Mouse (Mus musculus) E14TG2a.4 (cell line): ENCODE measurements around the gene Ptch1.

ENCODE experiments used
- CTCF ChIP-seq: conservative IDR thresholded peaks from 2 replicates; pipeline ENCODE4 v1.5.1; 2014; ENCODE audit warnings: low read length
- NANOG ChIP-seq: IDR thresholded peaks from 2 replicates; pipeline ENCODE4 v1.6.1; 2014; ENCODE audit warnings: borderline replicate concordance, low read length, mixed read lengths
- POU5F1 ChIP-seq: IDR thresholded peaks from 2 replicates; pipeline ENCODE4 v1.6.1; 2014; ENCODE audit warnings: low read length, borderline replicate concordance

DNA sequence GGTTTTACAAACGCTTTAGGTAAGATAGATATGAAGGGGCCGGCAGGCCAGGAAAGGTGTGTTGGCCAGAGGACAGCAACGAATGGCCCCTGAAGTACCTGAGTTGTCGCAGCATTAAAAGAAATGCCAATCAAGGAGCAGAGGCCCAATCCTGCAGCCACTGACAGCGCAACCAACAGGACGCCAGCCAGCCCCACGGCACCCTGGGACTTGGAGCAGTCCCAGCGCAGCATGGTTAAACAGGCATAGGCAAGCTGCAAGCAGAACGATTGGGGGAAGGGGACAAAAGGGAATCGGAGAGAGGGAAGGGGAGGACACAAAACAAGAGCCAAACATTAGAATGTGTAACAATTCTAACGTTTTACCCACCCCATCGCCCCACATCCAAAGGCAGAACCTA, 32.8 kb downstream of the Ptch1 start:
- no peak for TF ChIP-seq CTCF
- no peak for TF ChIP-seq POU5F1
- TF ChIP-seq NANOG = no peak
